Mouse (Mus musculus): ENCODE results near the gene Lztfl1. TPM values are rescaled to one million over a fixed set of nuclear protein-coding genes. Genes with fewer than 3 reads are reported as not detected.

Gene Lztfl1
- 62.0 and 66.9 TPM in 2 replicates for polyA plus RNA-seq (2014; fragmentation: Nextera tagmentation; extraction: Ambion mirVana)

- 0 out of 2 replicates have a peak, but pooled peaks cover 3% of the 10 kb centered on the region for H3K4me1 ChIP-seq (ENCODE audit: control insufficient read depth, insufficient read depth, low read length)
- H3K9me3 ChIP-seq (ENCODE audit: control insufficient read depth, low read length): no peaks in the 10 kb centered on the region
- ATAC-seq (ENCODE audit: low FRiP score, low TSS enrichment): peak; percentile 100
- H3K36me3 ChIP-seq (ENCODE audit: control insufficient read depth, insufficient read depth, low read length): peaks cover under 1% of the 10 kb centered on the region; the same call in 1 of the 2 replicates
- H3K27me3 ChIP-seq (ENCODE audit: control insufficient read depth, insufficient read depth, low read length): no peaks in the 10 kb centered on the region
- H3K27ac ChIP-seq (ENCODE audit: low read depth, low read length): 0 out of 2 replicates have a peak within 1 kb of the TSS, but pooled peaks have one; percentile 42
- peak within 1 kb of the TSS; percentile 80 for H3K9ac ChIP-seq (ENCODE audit: low read depth, low read length)
- H3K4me2 ChIP-seq (replicated peaks; ENCODE audit: low read depth, low read length): peak within 1 kb of the TSS; percentile 72
- under 1% methylated on average over 55 of the region's 55 CpGs for WGBS
- H3K4me3 ChIP-seq (ENCODE audit: low read length): peak within 1 kb of the TSS; percentile 94
These were observed at the start of gene Lztfl1 for GRCm38 (mm10) chr9:123717186-123718008. Lztfl1 (minus strand) TSS chr9:123717697.

- ATAC-seq (ENCODE audit: low FRiP score, low TSS enrichment): no peak
- no peak overlapping the region for H3K4me2 ChIP-seq (replicated peaks; ENCODE audit: low read depth, low read length)
- 89% methylated on average over 3 of the region's 3 CpGs for WGBS
These were observed 49.5 kb upstream of the Lztfl1 start for GRCm38 (mm10) chr9:123766996-123767395.

DNA sequence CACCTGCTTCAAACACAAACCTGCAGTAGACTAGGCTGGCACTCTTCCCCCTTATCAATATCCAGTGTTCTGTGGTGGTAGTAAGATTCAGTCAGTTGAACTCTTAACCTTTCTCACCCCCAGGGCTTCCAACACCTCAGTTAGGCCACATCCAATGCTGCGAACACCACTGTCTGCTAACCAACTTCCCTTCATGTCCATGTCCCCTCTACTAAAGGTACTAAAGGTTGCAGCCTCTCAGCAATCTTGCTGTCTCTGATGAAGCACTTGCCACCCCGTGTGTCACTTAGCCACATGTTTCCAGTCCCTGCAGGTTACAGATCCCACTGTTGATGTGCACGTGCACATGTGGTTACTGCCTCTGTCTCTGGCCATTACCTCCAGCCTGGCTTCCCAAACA lies 46.3 kb upstream of the Lztfl1 start:
- H3K4me2 ChIP-seq (replicated peaks; ENCODE audit: low read depth, low read length): no peak overlapping the region

More at GRCm38 (mm10) chr9:123766996-123767395, 49.5 kb upstream of the Lztfl1 start:
- no peaks in the 10 kb centered on the region for H3K27me3 ChIP-seq (ENCODE audit: control insufficient read depth, insufficient read depth, low read length)
- no peak overlapping the region for H3K4me3 ChIP-seq (ENCODE audit: low read length)
- no peaks in the 10 kb centered on the region for H3K36me3 ChIP-seq (ENCODE audit: control insufficient read depth, insufficient read depth, low read length)
- no peak overlapping the region for H3K27ac ChIP-seq (ENCODE audit: low read depth, low read length)
- H3K9ac ChIP-seq (ENCODE audit: low read depth, low read length): no peak overlapping the region
- H3K4me1 ChIP-seq (ENCODE audit: control insufficient read depth, insufficient read depth, low read length): no peaks in the 10 kb centered on the region
- no peaks in the 10 kb centered on the region for H3K9me3 ChIP-seq (ENCODE audit: control insufficient read depth, low read length)

DNA sequence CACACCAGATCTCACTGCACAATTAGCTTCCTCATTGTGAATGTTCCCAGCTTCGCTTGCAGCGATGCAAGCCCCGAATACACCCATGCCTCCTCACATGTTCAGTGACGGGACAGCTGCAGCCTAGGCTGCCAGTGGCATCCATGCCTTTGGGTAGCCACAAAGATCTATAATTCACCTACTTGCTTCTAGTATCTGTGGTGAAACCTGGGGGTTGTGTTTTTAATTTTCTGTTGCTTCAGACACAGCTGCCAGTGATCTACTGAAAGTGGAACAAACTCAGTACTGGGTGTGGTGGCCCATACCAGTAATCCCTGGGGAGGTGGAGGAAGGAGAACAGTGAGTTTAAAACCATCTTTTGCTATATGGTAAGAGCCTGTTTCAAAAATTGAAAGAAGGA lies 45.4 kb upstream of the Lztfl1 start:
- 92% methylated on average over 4 of the region's 4 CpGs for WGBS
- no peak overlapping the region for H3K27ac ChIP-seq (ENCODE audit: low read depth, low read length)
- no peak overlapping the region for H3K4me3 ChIP-seq (ENCODE audit: low read length)
- H3K36me3 ChIP-seq (ENCODE audit: control insufficient read depth, insufficient read depth, low read length): no peaks in the 10 kb centered on the region
- no peaks in the 10 kb centered on the region for H3K27me3 ChIP-seq (ENCODE audit: control insufficient read depth, insufficient read depth, low read length)
- H3K9ac ChIP-seq (ENCODE audit: low read depth, low read length): no peak overlapping the region
- no peak for ATAC-seq (ENCODE audit: low FRiP score, low TSS enrichment)
- no peaks in the 10 kb centered on the region for H3K9me3 ChIP-seq (ENCODE audit: control insufficient read depth, low read length)
- no peak overlapping the region for H3K4me2 ChIP-seq (replicated peaks; ENCODE audit: low read depth, low read length)
- H3K4me1 ChIP-seq (ENCODE audit: control insufficient read depth, insufficient read depth, low read length): no peaks in the 10 kb centered on the region

More for the DNA sequence above, 46.3 kb upstream of the Lztfl1 start:
- Histone ChIP-seq H3K27ac (ENCODE audit: low read depth, low read length) (no peak overlapping the region), H3K9ac (ENCODE audit: low read depth, low read length) (no peak overlapping the region), H3K36me3 (ENCODE audit: control insufficient read depth, insufficient read depth, low read length) (no peaks in the 10 kb centered on the region), H3K27me3 (ENCODE audit: control insufficient read depth, insufficient read depth, low read length) (no peaks in the 10 kb centered on the region), H3K4me1 (ENCODE audit: control insufficient read depth, insufficient read depth, low read length) (no peaks in the 10 kb centered on the region), H3K4me3 (ENCODE audit: low read length) (no peak overlapping the region), H3K9me3 (ENCODE audit: control insufficient read depth, low read length) (no peaks in the 10 kb centered on the region)
- ATAC-seq (ENCODE audit: low FRiP score, low TSS enrichment): no peak
- WGBS: 81% methylated on average over 3 of the region's 3 CpGs

DNA sequence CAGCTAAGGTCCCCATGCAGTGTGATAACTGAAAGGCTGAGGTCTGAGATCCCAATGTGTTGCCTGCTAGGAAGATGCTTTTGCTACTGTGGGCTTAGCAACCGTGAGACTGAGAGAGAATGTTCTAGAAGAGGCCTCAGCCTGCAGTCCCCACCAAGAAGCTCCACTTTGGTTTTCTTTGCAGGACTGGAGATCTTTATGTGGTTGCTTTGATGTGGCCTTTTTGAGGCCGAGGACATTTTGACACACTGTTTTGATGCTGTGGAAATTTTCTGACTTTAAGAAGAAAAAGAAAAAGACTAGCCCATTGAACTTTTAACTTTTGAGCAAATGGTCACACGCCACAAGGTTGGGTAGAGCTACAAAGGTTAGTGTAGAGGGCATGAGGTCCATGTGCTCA lies 43.3 kb upstream of the Lztfl1 start:
- Histone ChIP-seq H3K4me1 (ENCODE audit: control insufficient read depth, insufficient read depth, low read length) (no peaks in the 10 kb centered on the region), H3K4me3 (ENCODE audit: low read length) (no peak overlapping the region), H3K9ac (ENCODE audit: low read depth, low read length) (no peak overlapping the region), H3K27me3 (ENCODE audit: control insufficient read depth, insufficient read depth, low read length) (no peaks in the 10 kb centered on the region), H3K4me2 (replicated peaks; ENCODE audit: low read depth, low read length) (no peak overlapping the region), H3K36me3 (ENCODE audit: control insufficient read depth, insufficient read depth, low read length) (no peaks in the 10 kb centered on the region), H3K27ac (ENCODE audit: low read depth, low read length) (no peak overlapping the region), H3K9me3 (ENCODE audit: control insufficient read depth, low read length) (no peaks in the 10 kb centered on the region)
- ATAC-seq (ENCODE audit: low FRiP score, low TSS enrichment): no peak
- WGBS: 75% methylated on average over 3 of the region's 3 CpGs

- no peaks in the 10 kb centered on the region for H3K27me3 ChIP-seq (ENCODE audit: control insufficient read depth, insufficient read depth, low read length)
- WGBS: 79% methylated on average over 4 of the region's 4 CpGs
- no peak for ATAC-seq (ENCODE audit: low FRiP score, low TSS enrichment)
These were observed 41.1 kb upstream of the Lztfl1 start for GRCm38 (mm10) chr9:123758645-123759044.

DNA sequence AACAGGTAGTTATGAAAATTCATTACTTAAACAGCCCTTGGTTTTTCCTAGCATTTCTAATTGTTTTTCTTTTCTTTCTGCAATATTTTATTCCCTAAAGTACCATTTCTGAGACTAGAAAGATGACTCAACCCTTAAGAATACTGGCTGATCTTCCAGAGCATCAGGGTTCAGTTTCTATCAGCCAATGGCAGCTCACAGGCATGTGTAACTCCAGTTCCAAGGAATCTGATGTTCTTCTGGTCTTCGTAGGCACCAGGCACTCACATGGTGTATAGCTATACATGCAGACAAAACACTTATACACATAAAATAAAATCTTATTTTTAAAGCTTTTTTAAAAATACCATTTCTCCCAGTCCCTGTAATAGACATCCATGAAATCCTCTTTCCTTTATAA lies 40.7 kb upstream of the Lztfl1 start:
- Histone ChIP-seq H3K9ac (ENCODE audit: low read depth, low read length) (no peak overlapping the region), H3K27ac (ENCODE audit: low read depth, low read length) (no peak overlapping the region), H3K36me3 (ENCODE audit: control insufficient read depth, insufficient read depth, low read length) (no peaks in the 10 kb centered on the region), H3K4me2 (replicated peaks; ENCODE audit: low read depth, low read length) (no peak overlapping the region), H3K27me3 (ENCODE audit: control insufficient read depth, insufficient read depth, low read length) (no peaks in the 10 kb centered on the region), H3K4me1 (ENCODE audit: control insufficient read depth, insufficient read depth, low read length) (no peaks in the 10 kb centered on the region), H3K9me3 (ENCODE audit: control insufficient read depth, low read length) (no peaks in the 10 kb centered on the region), H3K4me3 (ENCODE audit: low read length) (no peak overlapping the region)
- WGBS: 90% methylated on average over 1 of the region's 1 CpGs
- ATAC-seq (ENCODE audit: low FRiP score, low TSS enrichment): no peak

More at GRCm38 (mm10) chr9:123758645-123759044, 41.1 kb upstream of the Lztfl1 start:
- Histone ChIP-seq H3K36me3 (ENCODE audit: control insufficient read depth, insufficient read depth, low read length) (no peaks in the 10 kb centered on the region), H3K9me3 (ENCODE audit: control insufficient read depth, low read length) (no peaks in the 10 kb centered on the region), H3K4me3 (ENCODE audit: low read length) (no peak overlapping the region), H3K9ac (ENCODE audit: low read depth, low read length) (no peak overlapping the region), H3K4me2 (replicated peaks; ENCODE audit: low read depth, low read length) (no peak overlapping the region), H3K27ac (ENCODE audit: low read depth, low read length) (no peak overlapping the region), H3K4me1 (ENCODE audit: control insufficient read depth, insufficient read depth, low read length) (no peaks in the 10 kb centered on the region)

GRCm38 (mm10) chr9:123757326-123757725 lies 39.8 kb upstream of the Lztfl1 start:
- H3K4me2 ChIP-seq (replicated peaks; ENCODE audit: low read depth, low read length): no peak overlapping the region
- ATAC-seq (ENCODE audit: low FRiP score, low TSS enrichment): no peak
- no peak overlapping the region for H3K27ac ChIP-seq (ENCODE audit: low read depth, low read length)
- H3K4me3 ChIP-seq (ENCODE audit: low read length): no peak overlapping the region
- H3K4me1 ChIP-seq (ENCODE audit: control insufficient read depth, insufficient read depth, low read length): no peaks in the 10 kb centered on the region
- H3K36me3 ChIP-seq (ENCODE audit: control insufficient read depth, insufficient read depth, low read length): no peaks in the 10 kb centered on the region
- no peak overlapping the region for H3K9ac ChIP-seq (ENCODE audit: low read depth, low read length)
- H3K27me3 ChIP-seq (ENCODE audit: control insufficient read depth, insufficient read depth, low read length): no peaks in the 10 kb centered on the region
- H3K9me3 ChIP-seq (ENCODE audit: control insufficient read depth, low read length): no peaks in the 10 kb centered on the region
- WGBS: 67% methylated on average over 2 of the region's 2 CpGs

GRCm38 (mm10) chr9:123756752-123757151 lies 39.3 kb upstream of the Lztfl1 start:
- Histone ChIP-seq H3K27ac (ENCODE audit: low read depth, low read length) (no peak overlapping the region), H3K27me3 (ENCODE audit: control insufficient read depth, insufficient read depth, low read length) (no peaks in the 10 kb centered on the region), H3K9me3 (ENCODE audit: control insufficient read depth, low read length) (no peaks in the 10 kb centered on the region), H3K4me2 (replicated peaks; ENCODE audit: low read depth, low read length) (no peak overlapping the region), H3K36me3 (ENCODE audit: control insufficient read depth, insufficient read depth, low read length) (no peaks in the 10 kb centered on the region), H3K9ac (ENCODE audit: low read depth, low read length) (no peak overlapping the region), H3K4me1 (ENCODE audit: control insufficient read depth, insufficient read depth, low read length) (no peaks in the 10 kb centered on the region), H3K4me3 (ENCODE audit: low read length) (no peak overlapping the region)
- 78% methylated on average over 3 of the region's 3 CpGs for WGBS
- ATAC-seq (ENCODE audit: low FRiP score, low TSS enrichment): no peak

Measured in kidney, embryonic 14.5 days (tissue).